Mouse (Mus musculus) heart, adult 2 months (tissue): ENCODE measurements around the gene Arsk.

ENCODE experiments used
- CTCF ChIP-seq: fragments of 200-600 bp; IDR thresholded peaks from 2 replicates; pipeline ENCODE4 v1.8.1; 2022; ENCODE audit warnings: antibody characterized with exemption, mild to moderate bottlenecking, moderate library complexity
- POLR2A ChIP-seq: fragments of 200-500 bp; IDR thresholded peaks from 2 replicates; pipeline ENCODE4 v1.6.1; 2011; ENCODE audit warnings: mild to moderate bottlenecking, low read depth, low read length, control low read depth; ENCODE audit not compliant: insufficient read depth

DNA sequence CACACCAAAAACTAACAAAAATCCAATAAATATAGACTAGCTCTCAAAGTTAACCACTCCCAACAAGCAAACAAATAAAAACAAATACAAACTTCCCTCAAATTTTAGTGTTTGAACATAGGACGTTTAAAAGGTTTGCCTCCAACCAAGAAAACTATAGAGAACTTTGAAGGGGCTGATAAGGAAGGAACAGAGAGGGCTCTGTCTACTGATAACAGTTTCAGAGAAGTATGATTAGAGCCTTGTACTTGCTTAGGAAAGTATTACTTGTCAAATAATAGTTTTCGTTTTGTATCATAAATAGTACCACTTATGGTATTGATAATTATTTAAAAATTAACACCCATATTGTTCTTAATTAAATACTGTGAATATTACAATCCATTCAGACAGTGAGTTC is 83.9 kb downstream of the Arsk start:
- no peak for TF ChIP-seq CTCF
- no peak for TF ChIP-seq POLR2A
